Mouse (Mus musculus): ENCODE measurements around the gene Atp2b1. TPM values are rescaled to one million over a fixed set of nuclear protein-coding genes. Genes with fewer than 3 reads are reported as not detected.

Gene Atp2b1
- polyA plus RNA-seq, 1 experiment from 2014 or later: 128 TPM

GRCm38 (mm10) chr10:98929444-98929843 lies 15.2 kb downstream of the Atp2b1 start:
- Histone ChIP-seq H3K4me2 (replicated peaks; ENCODE audit: low read depth, low read length) (no peak overlapping the region), H3K27me3 (ENCODE audit: control insufficient read depth, insufficient read depth, low read length) (no peaks in the 10 kb centered on the region), H3K27ac (ENCODE audit: low read depth, low read length) (no peak overlapping the region), H3K4me1 (replicated peaks; ENCODE audit: control insufficient read depth, insufficient read depth, low read length) (no peaks in the 10 kb centered on the region), H3K9me3 (ENCODE audit: control insufficient read depth, low read length) (no peaks in the 10 kb centered on the region), H3K9ac (ENCODE audit: low read depth, low read length) (no peak overlapping the region), H3K4me3 (ENCODE audit: low read depth, low read length) (no peak overlapping the region), H3K36me3 (ENCODE audit: control insufficient read depth, insufficient read depth, low read length) (no peaks in the 10 kb centered on the region)
- 75% methylated on average over 7 of the region's 7 CpGs for WGBS
- ATAC-seq (ENCODE audit: low FRiP score): no peak
- no peak for DNase-seq (ENCODE audit: low spot score)

DNA sequence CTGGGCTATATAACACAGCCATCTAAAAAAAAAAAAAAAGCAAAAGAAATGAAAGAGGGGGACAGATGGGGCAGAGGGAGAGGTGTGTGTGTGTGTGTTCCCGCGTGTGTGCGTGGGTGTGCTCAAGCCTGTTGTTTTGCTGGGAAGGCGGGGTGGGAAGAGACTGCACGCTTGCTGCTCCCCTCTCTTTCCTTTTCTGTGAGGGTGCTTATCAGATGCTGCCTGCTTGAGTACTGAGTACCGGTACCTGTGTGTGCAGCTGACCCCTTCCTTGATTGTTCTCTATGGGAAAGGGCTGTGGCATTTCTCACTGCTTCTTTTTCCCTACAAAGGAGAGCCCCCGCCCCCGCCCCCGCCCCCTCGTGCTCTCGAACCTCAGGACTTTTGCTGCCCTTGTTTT lies 15.9 kb downstream of the Atp2b1 start:
- Histone ChIP-seq H3K36me3 (ENCODE audit: control insufficient read depth, insufficient read depth, low read length) (no peaks in the 10 kb centered on the region), H3K4me2 (replicated peaks; ENCODE audit: low read depth, low read length) (no peak overlapping the region), H3K27ac (ENCODE audit: low read depth, low read length) (no peak overlapping the region), H3K4me1 (replicated peaks; ENCODE audit: control insufficient read depth, insufficient read depth, low read length) (no peaks in the 10 kb centered on the region), H3K27me3 (ENCODE audit: control insufficient read depth, insufficient read depth, low read length) (no peaks in the 10 kb centered on the region), H3K9ac (ENCODE audit: low read depth, low read length) (0 out of 2 replicates have a peak overlapping the region, but pooled peaks have one; percentile 11), H3K4me3 (ENCODE audit: low read depth, low read length) (no peak overlapping the region), H3K9me3 (ENCODE audit: control insufficient read depth, low read length) (no peaks in the 10 kb centered on the region)
- WGBS: 60% methylated on average over 11 of the region's 11 CpGs
- ATAC-seq (ENCODE audit: low FRiP score) (no peak), DNase-seq (ENCODE audit: low spot score) (no peak)

DNA sequence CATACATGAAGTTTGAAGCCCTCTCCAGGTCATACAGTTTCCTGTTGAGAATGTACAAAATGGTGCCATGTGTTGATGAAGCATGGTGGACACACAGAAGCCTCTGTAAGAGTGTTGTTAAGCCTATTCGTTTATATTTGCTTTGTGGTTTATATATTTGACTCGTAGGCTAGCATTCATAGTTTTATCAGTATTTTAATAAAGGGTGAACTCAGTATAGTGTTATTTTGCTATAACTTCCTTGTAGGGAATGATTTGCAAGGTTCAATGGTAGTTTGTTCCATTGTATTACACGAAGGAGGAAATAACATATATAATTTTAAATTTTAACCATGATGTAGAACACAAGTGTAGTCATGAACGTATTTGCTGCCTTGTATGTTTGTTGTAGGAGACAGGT lies 25.9 kb downstream of the Atp2b1 start:
- no peak overlapping the region for H3K9ac ChIP-seq (ENCODE audit: low read depth, low read length)
- no peaks in the 10 kb centered on the region for H3K36me3 ChIP-seq (ENCODE audit: control insufficient read depth, insufficient read depth, low read length)
- no peaks in the 10 kb centered on the region for H3K27me3 ChIP-seq (ENCODE audit: control insufficient read depth, insufficient read depth, low read length)
- no peak for DNase-seq (ENCODE audit: low spot score)
- ATAC-seq (ENCODE audit: low FRiP score): no peak
- no peaks in the 10 kb centered on the region for H3K9me3 ChIP-seq (ENCODE audit: control insufficient read depth, low read length)
- WGBS: 95% methylated on average over 4 of the region's 4 CpGs
- no peak overlapping the region for H3K4me3 ChIP-seq (ENCODE audit: low read depth, low read length)
- no peak overlapping the region for H3K4me2 ChIP-seq (replicated peaks; ENCODE audit: low read depth, low read length)
- H3K27ac ChIP-seq (ENCODE audit: low read depth, low read length): no peak overlapping the region
- H3K4me1 ChIP-seq (replicated peaks; ENCODE audit: control insufficient read depth, insufficient read depth, low read length): no peaks in the 10 kb centered on the region

DNA sequence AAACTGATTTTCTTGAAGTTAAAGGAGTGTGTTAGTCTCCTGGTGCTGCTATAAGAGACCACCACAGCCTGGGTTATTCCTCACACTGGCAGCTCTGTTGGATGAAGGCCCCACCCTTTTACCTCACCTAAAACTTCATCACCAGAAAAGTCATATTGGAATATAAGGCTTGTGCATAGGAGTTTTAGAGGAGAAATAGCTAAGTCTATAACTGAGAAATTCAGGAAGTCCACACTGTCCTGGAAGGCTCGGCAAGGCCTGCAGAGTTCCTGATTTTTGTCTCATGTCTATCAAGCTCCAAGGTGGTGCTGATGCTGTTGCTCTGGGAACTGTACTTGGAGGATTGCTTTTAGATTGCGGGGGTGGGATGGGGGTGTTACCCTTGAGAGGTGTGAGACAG lies 26.6 kb downstream of the Atp2b1 start:
- H3K27ac ChIP-seq (ENCODE audit: low read depth, low read length): no peak overlapping the region
- no peak overlapping the region for H3K4me2 ChIP-seq (replicated peaks; ENCODE audit: low read depth, low read length)
- H3K36me3 ChIP-seq (ENCODE audit: control insufficient read depth, insufficient read depth, low read length): no peaks in the 10 kb centered on the region
- H3K4me1 ChIP-seq (replicated peaks; ENCODE audit: control insufficient read depth, insufficient read depth, low read length): no peaks in the 10 kb centered on the region
- H3K9me3 ChIP-seq (ENCODE audit: control insufficient read depth, low read length): no peaks in the 10 kb centered on the region
- 86% methylated on average over 2 of the region's 2 CpGs for WGBS
- ATAC-seq (ENCODE audit: low FRiP score) (no peak), DNase-seq (ENCODE audit: low spot score) (no peak)
- no peak overlapping the region for H3K9ac ChIP-seq (ENCODE audit: low read depth, low read length)
- H3K27me3 ChIP-seq (ENCODE audit: control insufficient read depth, insufficient read depth, low read length): no peaks in the 10 kb centered on the region
- no peak overlapping the region for H3K4me3 ChIP-seq (ENCODE audit: low read depth, low read length)

DNA sequence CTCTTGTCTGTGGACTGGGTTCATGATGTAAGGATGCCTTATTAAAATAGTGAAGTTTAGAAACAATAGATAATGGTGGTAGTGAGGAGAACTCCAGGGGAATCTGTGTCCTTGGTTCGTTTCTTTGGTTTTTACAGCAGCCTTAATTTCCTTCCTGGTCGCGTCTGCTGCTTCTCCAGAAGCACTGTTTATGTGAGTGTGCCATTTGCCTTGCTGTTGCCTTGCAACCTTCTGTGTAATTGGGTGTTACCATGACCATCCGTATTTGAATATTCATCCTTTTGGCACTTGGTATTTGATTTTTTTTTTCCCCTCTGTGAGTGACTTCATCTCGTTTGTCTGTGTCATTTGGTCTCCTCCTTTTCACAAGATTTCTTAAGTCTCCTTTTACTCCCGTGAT lies 27.8 kb downstream of the Atp2b1 start:
- Histone ChIP-seq H3K9me3 (ENCODE audit: control insufficient read depth, low read length) (no peaks in the 10 kb centered on the region), H3K27me3 (ENCODE audit: control insufficient read depth, insufficient read depth, low read length) (no peaks in the 10 kb centered on the region), H3K36me3 (ENCODE audit: control insufficient read depth, insufficient read depth, low read length) (no peaks in the 10 kb centered on the region), H3K9ac (ENCODE audit: low read depth, low read length) (no peak overlapping the region), H3K4me2 (replicated peaks; ENCODE audit: low read depth, low read length) (no peak overlapping the region), H3K27ac (ENCODE audit: low read depth, low read length) (no peak overlapping the region), H3K4me1 (replicated peaks; ENCODE audit: control insufficient read depth, insufficient read depth, low read length) (no peaks in the 10 kb centered on the region), H3K4me3 (ENCODE audit: low read depth, low read length) (no peak overlapping the region)
- whole genome bisulfite sequencing: 71% methylated on average over 6 of the region's 6 CpGs
- ATAC-seq (ENCODE audit: low FRiP score) (no peak), DNase-seq (ENCODE audit: low spot score) (no peak)

- ATAC-seq (ENCODE audit: low FRiP score): no peak
- Histone ChIP-seq H3K4me3 (ENCODE audit: low read depth, low read length) (no peak overlapping the region), H3K9me3 (ENCODE audit: control insufficient read depth, low read length) (no peaks in the 10 kb centered on the region), H3K27me3 (ENCODE audit: control insufficient read depth, insufficient read depth, low read length) (no peaks in the 10 kb centered on the region), H3K9ac (ENCODE audit: low read depth, low read length) (no peak overlapping the region), H3K4me1 (replicated peaks; ENCODE audit: control insufficient read depth, insufficient read depth, low read length) (no peaks in the 10 kb centered on the region), H3K36me3 (ENCODE audit: control insufficient read depth, insufficient read depth, low read length) (no peaks in the 10 kb centered on the region), H3K4me2 (replicated peaks; ENCODE audit: low read depth, low read length) (no peak overlapping the region), H3K27ac (ENCODE audit: low read depth, low read length) (no peak overlapping the region)
- 89% methylated on average over 8 of the region's 8 CpGs for WGBS
- DNase-seq (ENCODE audit: low spot score): no peak
Measured at GRCm38 (mm10) chr10:98942999-98943398, 28.8 kb downstream of the Atp2b1 start.

DNA sequence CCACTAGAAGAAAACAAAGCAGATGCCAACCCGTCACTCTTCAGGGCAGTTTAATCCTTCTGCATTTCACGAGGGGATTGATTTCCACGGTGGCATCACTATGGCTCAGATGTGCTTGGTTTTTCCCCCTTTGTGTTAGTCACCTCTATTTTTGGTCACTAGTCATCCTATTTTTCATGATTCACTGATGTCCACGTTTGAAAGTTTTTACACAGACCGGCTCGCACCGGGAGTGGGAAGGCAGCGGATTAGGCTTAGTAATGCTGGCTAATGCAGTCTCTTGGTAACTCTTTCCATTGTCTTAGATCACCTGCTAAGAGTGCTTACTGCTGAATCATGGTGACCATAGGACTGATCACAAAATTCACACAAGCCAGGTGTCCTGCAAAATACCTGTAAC lies 29.7 kb downstream of the Atp2b1 start:
- DNase-seq (ENCODE audit: low spot score) (no peak), ATAC-seq (ENCODE audit: low FRiP score) (no peak)
- no peak overlapping the region for H3K4me2 ChIP-seq (replicated peaks; ENCODE audit: low read depth, low read length)
- H3K27me3 ChIP-seq (ENCODE audit: control insufficient read depth, insufficient read depth, low read length): no peaks in the 10 kb centered on the region
- H3K4me3 ChIP-seq (ENCODE audit: low read depth, low read length): no peak overlapping the region
- 88% methylated on average over 8 of the region's 8 CpGs for WGBS
- no peak overlapping the region for H3K9ac ChIP-seq (ENCODE audit: low read depth, low read length)
- H3K27ac ChIP-seq (ENCODE audit: low read depth, low read length): no peak overlapping the region
- no peaks in the 10 kb centered on the region for H3K36me3 ChIP-seq (ENCODE audit: control insufficient read depth, insufficient read depth, low read length)
- no peaks in the 10 kb centered on the region for H3K9me3 ChIP-seq (ENCODE audit: control insufficient read depth, low read length)
- no peaks in the 10 kb centered on the region for H3K4me1 ChIP-seq (replicated peaks; ENCODE audit: control insufficient read depth, insufficient read depth, low read length)

- Histone ChIP-seq H3K36me3 (ENCODE audit: control insufficient read depth, insufficient read depth, low read length) (no peaks in the 10 kb centered on the region), H3K9ac (ENCODE audit: low read depth, low read length) (no peak overlapping the region), H3K4me2 (replicated peaks; ENCODE audit: low read depth, low read length) (no peak overlapping the region), H3K4me3 (ENCODE audit: low read depth, low read length) (no peak overlapping the region), H3K27ac (ENCODE audit: low read depth, low read length) (no peak overlapping the region), H3K9me3 (ENCODE audit: control insufficient read depth, low read length) (no peaks in the 10 kb centered on the region), H3K27me3 (ENCODE audit: control insufficient read depth, insufficient read depth, low read length) (no peaks in the 10 kb centered on the region), H3K4me1 (replicated peaks; ENCODE audit: control insufficient read depth, insufficient read depth, low read length) (no peaks in the 10 kb centered on the region)
- no peak for ATAC-seq (ENCODE audit: low FRiP score)
- WGBS: 83% methylated on average over 9 of the region's 9 CpGs
- no peak for DNase-seq (ENCODE audit: low spot score)
Measured at GRCm38 (mm10) chr10:98946031-98946791, 32.0 kb downstream of the Atp2b1 start.

GRCm38 (mm10) chr10:98947206-98947605 lies 33.0 kb downstream of the Atp2b1 start:
- WGBS: 64% methylated on average over 2 of the region's 2 CpGs
- Histone ChIP-seq H3K9ac (ENCODE audit: low read depth, low read length) (no peak overlapping the region), H3K9me3 (ENCODE audit: control insufficient read depth, low read length) (no peaks in the 10 kb centered on the region), H3K4me1 (replicated peaks; ENCODE audit: control insufficient read depth, insufficient read depth, low read length) (no peaks in the 10 kb centered on the region), H3K27me3 (ENCODE audit: control insufficient read depth, insufficient read depth, low read length) (no peaks in the 10 kb centered on the region), H3K4me2 (replicated peaks; ENCODE audit: low read depth, low read length) (no peak overlapping the region), H3K4me3 (ENCODE audit: low read depth, low read length) (no peak overlapping the region), H3K27ac (ENCODE audit: low read depth, low read length) (no peak overlapping the region), H3K36me3 (ENCODE audit: control insufficient read depth, insufficient read depth, low read length) (no peaks in the 10 kb centered on the region)
- DNase-seq (ENCODE audit: low spot score) (no peak), ATAC-seq (ENCODE audit: low FRiP score) (no peak)
